Mouse (Mus musculus): Measurements from ENCODE around the gene Cx3cr1.

DNA sequence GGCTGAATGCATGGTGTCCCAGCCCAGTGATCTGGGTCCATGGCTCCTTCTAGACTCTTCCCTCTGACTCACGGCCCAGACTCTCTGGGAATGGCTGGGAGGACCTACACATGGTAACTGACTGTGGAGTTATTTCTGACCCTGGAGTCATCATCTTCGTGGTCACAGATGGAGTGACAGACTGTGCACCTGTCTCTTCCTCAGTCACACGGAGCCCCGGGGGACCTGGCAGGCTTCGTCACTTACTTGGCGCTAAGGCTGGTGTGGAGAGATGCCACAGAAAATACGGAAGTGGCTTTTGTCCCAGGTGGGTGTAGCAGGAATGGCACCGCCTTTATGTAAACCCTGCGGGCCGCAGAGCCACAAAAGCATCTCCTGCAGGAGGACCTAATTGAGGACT is 45.5 kb downstream of the Cx3cr1 start:
- TF ChIP-seq CTCF (IDR thresholded peaks at IDR 0.05): no peak
- no peak for TF ChIP-seq POLR2A (IDR thresholded peaks at IDR 0.05; ENCODE audit: insufficient read depth, low read depth, low read length)
- no peak for TF ChIP-seq EP300 (IDR thresholded peaks at IDR 0.05; ENCODE audit: insufficient read depth, low read depth, low read length)
